Mouse (Mus musculus) kidney, postnatal 4 days (tissue): ENCODE measurements around the gene Gm21083.
"Not testable (repeated sequence)": the region's sequence is repeated elsewhere in the genome, so short reads cannot be mapped to it uniquely, and the experiment has no call there.

ENCODE experiments used
- DNase-seq, 2 experiments: peaks; one replicate each; pipeline ENCODE4 v3.0.0; 2021; ENCODE audit warnings: mixed read lengths in 2 of 2

The Gm21083 gene

DNA sequence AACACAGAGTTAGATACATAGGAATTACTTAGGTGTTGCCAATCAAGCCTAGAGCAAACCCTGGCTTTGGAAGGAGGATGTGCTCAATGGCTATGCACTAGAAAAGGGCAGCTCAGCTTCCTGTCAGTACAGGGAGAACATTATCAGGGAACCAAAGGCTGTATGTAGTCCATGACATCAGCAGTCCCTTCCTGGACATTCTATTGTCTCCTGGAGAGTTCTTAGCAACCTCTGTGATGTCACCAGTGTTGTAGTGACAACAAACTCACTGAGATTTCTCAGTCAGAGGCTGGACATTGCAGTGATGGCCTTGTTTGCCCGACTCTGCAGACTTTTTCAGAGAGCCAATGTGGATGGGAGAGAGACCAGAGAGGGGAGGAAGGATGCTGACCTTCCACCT, at the start of gene Gm21083:
TSS of gene Gm21083 (plus strand) at position 301 of the 400 bp plus-strand sequence.
- DNase-seq = not testable (repeated sequence)

DNA sequence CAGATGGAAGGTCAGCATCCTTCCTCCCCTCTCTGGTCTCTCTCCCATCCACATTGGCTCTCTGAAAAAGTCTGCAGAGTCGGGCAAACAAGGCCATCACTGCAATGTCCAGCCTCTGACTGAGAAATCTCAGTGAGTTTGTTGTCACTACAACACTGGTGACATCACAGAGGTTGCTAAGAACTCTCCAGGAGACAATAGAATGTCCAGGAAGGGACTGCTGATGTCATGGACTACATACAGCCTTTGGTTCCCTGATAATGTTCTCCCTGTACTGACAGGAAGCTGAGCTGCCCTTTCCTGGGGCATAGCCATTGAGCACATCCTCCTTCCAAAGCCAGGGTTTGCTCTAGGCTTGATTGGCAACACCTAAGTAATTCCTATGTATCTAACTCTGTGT, 48.0 kb upstream of the Gm21083 start, which contains the start of gene Gm21190:
TSS of gene Gm21190 (minus strand) at position 101 of the 400 bp plus-strand sequence.
- DNase-seq = not testable (repeated sequence)

DNA sequence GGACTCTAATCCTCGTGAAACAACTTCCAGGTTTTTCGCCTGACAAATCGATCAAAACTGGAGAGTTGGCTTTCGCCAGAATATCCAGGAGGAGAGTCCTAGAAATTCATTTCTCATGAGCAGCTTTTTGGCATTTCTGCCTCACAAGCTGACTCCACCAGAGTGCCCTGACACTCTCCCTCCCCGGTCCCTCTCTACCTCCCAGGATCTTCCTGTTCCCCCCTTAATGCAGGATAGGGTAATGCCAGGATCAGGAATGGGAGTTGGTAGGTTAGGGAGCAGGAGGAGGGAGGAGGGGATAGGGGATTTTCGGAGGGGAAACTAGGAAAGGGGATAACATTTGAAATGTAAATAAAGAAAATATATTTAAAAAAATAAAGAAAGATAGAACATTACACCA, 28.5 kb upstream of the Gm21083 start:
- DNase-seq = not testable (repeated sequence)

DNA sequence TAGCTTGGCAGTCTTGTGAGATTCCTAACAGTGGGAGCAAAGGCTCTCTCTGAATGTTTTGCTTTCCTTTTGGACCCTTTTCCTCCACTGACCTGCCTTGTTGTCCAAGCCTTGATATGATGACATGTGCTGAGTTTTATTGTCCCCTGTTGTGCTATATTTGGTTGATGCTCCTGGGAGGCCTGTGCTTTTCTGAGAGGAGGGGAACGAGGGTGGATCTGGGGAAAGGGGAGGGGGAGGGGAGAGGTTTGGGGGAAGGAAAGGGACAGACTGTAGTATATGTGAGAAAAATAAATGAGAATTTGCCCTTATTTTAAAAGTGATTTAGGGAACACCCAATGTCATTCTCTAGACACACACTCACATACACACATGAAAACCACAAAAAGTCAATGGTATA, 28.0 kb upstream of the Gm21083 start:
- not testable (repeated sequence) for DNase-seq

DNA sequence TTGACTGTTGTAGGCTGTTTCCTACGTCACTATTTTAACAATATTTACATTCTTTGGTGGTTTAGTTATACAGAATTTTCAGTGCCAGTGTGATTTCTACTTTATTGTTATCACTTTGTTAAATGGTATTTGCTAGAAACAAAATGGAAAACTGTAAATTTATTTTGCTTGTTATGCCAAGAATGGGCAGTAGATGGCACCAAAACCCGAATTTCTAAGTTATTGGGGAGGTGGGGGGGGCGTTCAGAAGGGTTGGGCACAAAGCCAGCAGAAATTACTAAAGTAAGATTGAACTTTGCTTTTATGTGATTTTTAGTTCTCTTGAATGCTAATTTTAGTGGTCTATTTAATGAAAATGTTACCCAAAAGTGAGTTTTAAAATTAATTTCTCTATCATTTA, 27.5 kb upstream of the Gm21083 start:
- DNase-seq = peak; percentile 4 to 25

DNA sequence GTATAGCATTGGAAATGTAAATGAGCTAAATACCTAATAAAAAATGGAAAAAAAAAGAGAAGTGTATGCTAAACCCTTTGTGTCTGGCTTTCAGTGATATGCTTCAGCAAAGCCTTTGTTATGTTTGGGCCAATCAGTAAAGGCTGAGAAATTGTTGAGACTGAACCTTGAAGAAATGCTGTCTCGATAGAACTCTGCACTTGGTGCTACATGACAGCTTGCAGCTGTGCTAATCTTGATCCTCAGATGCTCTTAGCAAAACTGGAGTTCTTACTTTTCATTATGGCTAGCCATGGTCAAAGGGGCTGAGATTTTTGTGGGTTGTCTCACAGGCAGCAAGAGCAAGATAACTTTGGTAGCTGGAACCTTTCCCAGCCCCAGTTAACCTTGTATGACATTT, 18.5 kb upstream of the Gm21083 start:
- DNase-seq = not testable (repeated sequence)

DNA sequence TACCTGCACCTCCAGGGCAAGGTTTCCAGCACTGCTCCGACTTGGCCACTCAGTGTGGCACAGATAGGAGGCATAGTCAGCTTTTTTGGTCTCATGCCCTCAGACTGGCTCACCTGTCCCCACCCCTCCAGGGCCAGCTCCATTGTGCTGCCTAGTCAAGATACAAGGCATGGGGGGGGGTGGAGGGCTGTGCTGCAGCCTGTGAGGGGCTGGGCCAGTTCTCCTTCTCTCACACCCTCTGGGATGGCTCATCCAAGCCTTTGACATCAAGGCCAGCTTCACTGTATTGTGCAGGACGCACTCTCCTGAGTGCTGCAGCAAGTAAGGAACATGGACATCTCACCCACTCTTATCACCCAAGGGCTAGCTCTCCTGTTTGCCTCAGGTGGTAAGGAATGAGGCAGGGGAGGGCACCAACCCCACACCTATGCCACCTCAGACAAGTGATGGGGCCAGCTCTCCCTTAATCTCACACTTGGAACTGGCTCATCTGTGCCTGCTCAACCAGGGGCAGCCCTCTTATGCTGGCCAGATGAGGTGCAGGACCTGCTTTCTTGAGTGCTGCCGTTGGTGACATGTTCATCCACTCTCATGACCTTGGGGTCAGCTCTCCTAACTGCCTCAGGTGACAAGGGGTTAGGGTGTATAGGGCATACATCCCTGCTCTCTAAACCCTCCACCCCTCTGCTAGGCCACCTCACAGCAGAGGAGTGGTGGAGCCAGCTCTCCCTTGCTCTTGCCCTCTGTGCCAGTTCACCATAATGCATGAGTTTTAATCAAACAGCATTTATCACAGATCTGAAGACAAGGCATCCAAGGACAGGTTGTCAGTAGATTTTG, 15.5 kb upstream of the Gm21083 start:
- not testable (repeated sequence) for DNase-seq

- not testable (repeated sequence) for DNase-seq
Measured at GRCm38 (mm10) chr5:15573735-15574134, 3.4 kb upstream of the Gm21083 start.

- DNase-seq = peak; percentile 51 to 54
Measured at GRCm38 (mm10) chr5:15586351-15586750, 9.2 kb downstream of the Gm21083 start.

GRCm38 (mm10) chr5:15588291-15588690, 11.2 kb downstream of the Gm21083 start:
- DNase-seq = peak; percentile 20 to 22

GRCm38 (mm10) chr5:15590635-15591034, 13.5 kb downstream of the Gm21083 start:
- not testable (repeated sequence) for DNase-seq

DNA sequence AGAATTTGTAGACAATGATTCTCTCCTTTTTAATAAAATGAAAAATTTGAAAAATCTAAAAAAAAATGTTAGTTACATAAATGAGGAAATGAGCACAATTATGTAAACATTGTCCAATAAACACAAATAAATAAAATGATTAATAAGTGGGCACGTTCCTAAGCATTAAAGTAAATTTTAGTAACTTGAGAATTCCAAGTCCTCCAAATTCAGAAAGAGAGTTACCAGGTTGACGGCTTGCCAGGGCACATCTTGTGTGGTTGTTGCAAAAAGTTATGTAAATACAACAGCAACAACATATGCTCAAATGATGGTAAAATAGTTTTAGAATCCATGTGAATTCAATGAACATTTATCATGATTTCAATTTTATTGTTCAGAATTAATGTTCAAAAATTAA, 14.4 kb downstream of the Gm21083 start:
- DNase-seq = not testable (repeated sequence)

- not testable (repeated sequence) for DNase-seq
Measured at GRCm38 (mm10) chr5:15598831-15599230, 21.7 kb downstream of the Gm21083 start.

DNA sequence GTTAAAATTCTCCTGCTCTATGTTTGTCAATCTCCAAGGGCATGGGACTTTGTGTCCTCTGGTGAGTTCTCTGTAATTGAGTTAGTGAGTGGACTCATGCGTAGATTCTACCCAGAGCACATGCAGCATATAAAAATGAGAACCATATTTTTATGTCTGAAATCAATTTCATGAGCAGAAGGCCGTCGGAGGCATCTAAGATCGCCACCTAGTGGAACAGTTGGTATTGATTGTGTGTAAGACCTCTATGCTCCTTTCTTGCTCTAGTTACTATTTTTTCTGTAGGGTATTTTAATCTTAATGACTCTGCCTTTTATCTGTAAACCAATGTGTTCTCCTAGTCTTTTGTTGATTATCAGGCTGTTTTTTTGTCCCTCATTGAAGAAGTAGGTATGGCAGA, 23.2 kb downstream of the Gm21083 start:
- peak; percentile 2 to 6 for DNase-seq

GRCm38 (mm10) chr5:15601481-15601880, 24.3 kb downstream of the Gm21083 start:
- not testable (repeated sequence) for DNase-seq

DNA sequence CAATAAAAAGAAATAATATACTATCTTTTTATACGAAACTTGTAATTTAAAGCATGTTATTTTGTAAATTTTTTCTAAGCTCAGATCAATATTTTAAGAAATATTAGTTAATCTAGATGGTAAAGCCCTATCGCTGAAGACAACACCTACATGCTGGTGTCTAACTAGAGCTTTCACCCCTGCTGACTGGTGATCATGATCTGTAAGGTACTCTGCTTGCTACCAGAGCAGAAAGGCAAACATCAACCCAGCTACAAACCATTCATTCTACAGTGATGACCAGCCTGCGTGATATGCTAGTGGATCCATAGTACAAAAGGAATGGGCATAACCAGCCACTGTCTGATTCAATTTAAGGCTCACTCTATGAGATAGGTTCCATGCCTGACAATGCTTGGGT, 24.8 kb downstream of the Gm21083 start:
- DNase-seq = not testable (repeated sequence)

DNA sequence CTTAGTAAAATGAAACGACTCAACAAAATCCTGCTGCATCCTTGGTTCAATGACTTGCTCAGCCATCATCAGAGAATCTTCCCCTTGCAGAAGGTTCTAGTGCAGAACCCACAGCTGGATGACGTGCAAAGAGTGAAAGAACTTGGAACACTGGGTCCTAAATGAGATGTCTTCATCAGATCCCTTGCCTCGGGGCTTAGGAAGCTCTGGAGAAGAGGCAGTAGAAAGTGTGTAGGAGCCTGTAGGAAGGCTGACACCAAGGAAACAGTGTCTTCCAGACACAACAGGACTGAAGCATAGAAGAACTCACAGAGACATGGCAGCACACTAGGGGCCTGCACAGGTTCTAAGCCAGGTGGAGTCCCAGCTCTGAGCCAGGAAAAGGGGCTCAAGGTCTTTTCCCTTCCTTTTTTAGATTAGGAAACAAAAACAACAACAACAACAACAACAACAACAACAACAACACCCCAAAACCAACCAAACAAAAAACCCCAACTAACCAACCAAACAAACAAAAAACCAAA, 25.4 kb downstream of the Gm21083 start:
- DNase-seq = not testable (repeated sequence)

GRCm38 (mm10) chr5:15603008-15603407, 25.9 kb downstream of the Gm21083 start:
- not testable (repeated sequence) for DNase-seq

DNA sequence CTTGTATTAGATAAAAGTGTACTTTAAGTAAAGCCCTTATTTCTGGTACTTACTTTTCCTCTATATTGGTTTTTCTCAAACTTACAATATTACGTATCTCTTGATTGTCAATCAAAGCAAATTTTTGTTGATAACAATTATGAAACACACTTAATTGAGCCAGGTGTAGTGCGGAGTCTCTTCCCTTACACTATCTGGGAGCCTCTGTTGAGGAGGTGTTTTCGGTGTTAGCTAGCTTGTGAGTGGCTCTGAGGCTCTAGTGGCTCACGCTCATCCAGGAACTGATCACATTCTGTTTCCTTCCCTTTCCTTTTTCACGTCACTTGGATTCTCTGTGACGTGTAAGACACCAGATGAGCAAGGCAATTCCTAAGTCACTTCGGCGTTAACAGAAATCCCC, 26.5 kb downstream of the Gm21083 start:
- not testable (repeated sequence) for DNase-seq

DNA sequence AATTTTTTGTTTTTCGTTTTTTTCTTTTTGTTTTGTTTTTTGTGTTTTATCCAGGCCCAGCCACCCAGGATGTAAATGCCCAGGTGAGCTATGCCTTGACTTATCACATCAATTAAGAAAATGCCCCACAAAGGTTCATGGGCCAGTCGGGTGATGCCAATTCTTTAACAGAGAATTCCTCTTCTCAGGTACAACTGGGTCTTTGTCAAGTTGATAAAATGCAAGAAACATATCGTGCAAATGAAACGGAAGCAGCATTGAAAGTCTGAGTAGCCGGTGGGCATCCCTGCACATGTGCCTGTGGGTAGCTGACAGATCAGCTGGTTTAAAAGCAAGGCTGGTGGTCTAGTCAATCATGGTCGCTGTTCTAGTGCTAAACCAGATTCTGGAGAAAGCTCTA, 29.5 kb downstream of the Gm21083 start:
- DNase-seq = peak; percentile 2 to 3

DNA sequence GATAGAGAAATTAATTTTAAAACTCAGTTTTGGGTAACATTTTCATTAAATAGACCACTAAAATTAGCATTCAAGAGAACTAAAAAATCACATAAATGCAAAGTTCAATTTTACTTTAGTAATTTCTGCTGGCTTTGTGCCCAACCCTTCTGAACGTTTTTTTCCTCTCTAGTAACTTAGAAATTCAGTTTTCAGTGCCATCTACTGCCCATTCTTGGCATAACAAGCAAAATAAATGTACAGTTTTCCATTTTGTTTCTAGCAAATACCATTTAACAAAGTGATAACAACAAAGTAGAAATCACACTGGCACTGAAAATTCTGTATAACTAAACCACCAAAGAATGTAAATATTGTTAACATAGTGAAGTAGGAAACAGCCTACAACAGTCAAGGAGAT, 33.6 kb downstream of the Gm21083 start:
- not testable (repeated sequence) for DNase-seq

GRCm38 (mm10) chr5:15616195-15616594, 39.1 kb downstream of the Gm21083 start:
- not testable (repeated sequence) for DNase-seq

GRCm38 (mm10) chr5:15618764-15619163, 41.6 kb downstream of the Gm21083 start, which contains the start of gene Speer4d:
Speer4d (plus strand) TSS chr5:15619064.
- DNase-seq = not testable (repeated sequence)

DNA sequence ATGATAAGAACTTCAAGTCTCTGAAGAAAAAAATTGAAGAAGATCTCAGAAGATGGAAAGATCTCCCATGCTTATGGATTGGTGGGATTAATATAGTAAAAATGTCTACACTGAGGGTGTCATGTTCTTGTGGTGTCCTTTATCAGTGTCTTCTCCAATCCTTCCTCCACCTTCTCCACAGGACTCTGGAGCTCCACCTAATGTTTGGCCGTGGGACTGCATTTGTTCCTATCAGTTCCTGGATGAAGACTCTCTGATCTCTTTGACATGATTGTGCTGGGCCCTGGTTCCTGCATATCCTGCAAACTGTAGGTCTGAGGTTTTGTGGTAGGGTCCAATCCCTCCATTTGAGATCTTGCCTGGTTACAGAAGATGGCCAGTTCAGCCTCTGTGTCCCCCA, 51.0 kb downstream of the Gm21083 start:
- peak; percentile 43 to 46 for DNase-seq
